Mouse (Mus musculus) forebrain, embryonic 13.5 days (tissue): ENCODE measurements around the gene Samd1. TPM values are rescaled to one million over a fixed set of nuclear protein-coding genes. Genes with fewer than 3 reads are reported as not detected.

Source experiments
- ATAC-seq: fragments of 200-750 bp; cut with Nextera tagmentation; 2 replicates; pipeline ENCODE4 v1.8.0; 2017
- H3K27ac ChIP-seq: fragments of 300-500 bp; sonication (generic); 2 replicates; pipeline ENCODE4 v1.5.1; 2015; ENCODE audit warnings: inconsistent platforms, mild to moderate bottlenecking, moderate library complexity
- H3K27me3 ChIP-seq: fragments of 300-500 bp; sonication (generic); 2 replicates; pipeline ENCODE4 v1.6.1; 2015; ENCODE audit warnings: mild to moderate bottlenecking, inconsistent platforms
- H3K36me3 ChIP-seq: fragments of 300-500 bp; sonication (generic); 2 replicates; pipeline ENCODE4 v1.6.1; 2015; ENCODE audit warnings: mild to moderate bottlenecking, inconsistent platforms; ENCODE audit not compliant: poor library complexity, severe bottlenecking
- H3K4me1 ChIP-seq: fragments of 300-500 bp; sonication (generic); 2 replicates; pipeline ENCODE4 v1.6.1; 2015; ENCODE audit warnings: inconsistent platforms
- H3K4me2 ChIP-seq: fragments of 300-500 bp; sonication (generic); 2 replicates; pipeline ENCODE4 v1.6.1; 2015; ENCODE audit warnings: inconsistent platforms, mild to moderate bottlenecking, moderate library complexity
- H3K4me3 ChIP-seq: fragments of 300-500 bp; sonication (generic); 2 replicates; pipeline ENCODE4 v1.5.1; 2015; ENCODE audit warnings: mild to moderate bottlenecking, inconsistent platforms
- H3K9ac ChIP-seq: fragments of 300-500 bp; sonication (generic); 2 replicates; pipeline ENCODE4 v1.6.1; 2015; ENCODE audit warnings: mild to moderate bottlenecking, inconsistent platforms
- H3K9me3 ChIP-seq: fragments of 300-500 bp; sonication (generic); replicated peaks from 2 replicates; pipeline ENCODE4 v1.6.1; 2016; ENCODE audit warnings: inconsistent platforms
- WGBS: fragments of 180-500 bp; shearing (Covaris S2); methylation state at CpG from one replicate; pipeline ENCODE4 v1.1.7; 2015; 5-methylcytosine and 5-hydroxymethylcytosine counted together
- polyA plus RNA-seq: library from polyadenylated mRNA; unstranded; fragments of >200 nt; fragmentation: Nextera tagmentation; extraction: Ambion mirVana; gene quantifications from 2 replicates; pipeline ENCODE4 v1.2.1, GENCODE M21; 2015

Samd1 gene
- polyA plus RNA-seq, 1 experiment from 2014 or later, result 9.5 TPM

DNA sequence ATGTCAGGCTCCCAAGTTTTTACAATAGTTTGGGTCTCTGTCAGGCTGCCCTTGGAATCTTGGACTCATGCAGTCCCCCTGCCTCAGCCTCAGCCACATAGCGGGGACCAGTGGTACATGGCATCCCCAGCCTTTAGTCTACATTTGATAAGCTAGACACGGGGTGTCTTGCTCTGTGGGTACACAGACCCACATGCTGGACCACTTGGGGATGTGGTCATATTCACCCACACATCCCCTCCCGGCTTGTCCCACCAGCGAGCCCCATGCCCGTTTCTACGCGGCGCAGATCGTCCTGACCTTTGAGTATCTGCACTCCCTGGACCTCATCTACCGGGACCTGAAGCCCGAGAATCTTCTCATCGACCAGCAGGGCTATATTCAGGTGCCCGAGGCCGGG, 7.3 kb upstream of the Samd1 start:
- Histone ChIP-seq H3K4me3 (no peak overlapping the region), H3K36me3 (peaks cover 91% of the 10 kb centered on the region), H3K9ac (no peak overlapping the region), H3K27ac (no peak overlapping the region), H3K27me3 (no peaks in the 10 kb centered on the region), H3K4me2 (no peak overlapping the region), H3K4me1 (no peaks in the 10 kb centered on the region), H3K9me3 (no peaks in the 10 kb centered on the region)
- WGBS, result 92% methylated on average over 14 of the region's 14 CpGs
- ATAC-seq, result no peak

DNA sequence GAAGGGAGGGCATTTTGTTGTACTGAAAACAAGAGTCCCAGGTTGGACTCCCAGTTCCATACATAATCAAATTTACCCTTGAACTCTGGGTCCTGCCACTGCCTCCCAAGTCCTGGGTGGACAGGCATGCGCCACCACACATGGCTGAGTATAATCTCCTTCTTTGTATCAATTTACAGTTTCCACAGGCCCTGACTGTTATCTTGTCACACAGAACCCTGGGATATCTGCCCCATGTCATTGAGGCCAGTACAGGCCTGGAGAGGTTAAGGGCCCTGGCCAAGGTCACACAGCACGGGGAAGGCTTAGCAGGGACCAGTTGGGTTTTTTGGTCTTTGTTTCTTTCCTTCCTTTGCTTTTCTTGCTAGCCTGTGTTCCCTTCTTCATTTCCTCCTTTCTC, 5.0 kb upstream of the Samd1 start:
- no peak for ATAC-seq
- H3K27ac ChIP-seq, result no peak overlapping the region
- no peaks in the 10 kb centered on the region for H3K9me3 ChIP-seq
- no peaks in the 10 kb centered on the region for H3K27me3 ChIP-seq
- H3K4me3 ChIP-seq, result no peak overlapping the region
- 89% methylated on average over 2 of the region's 2 CpGs for WGBS
- 0 out of 2 replicates have a peak, but pooled peaks cover 4% of the 10 kb centered on the region for H3K4me1 ChIP-seq
- no peak overlapping the region for H3K4me2 ChIP-seq
- peaks cover 70% of the 10 kb centered on the region for H3K36me3 ChIP-seq
- no peak overlapping the region for H3K9ac ChIP-seq

DNA sequence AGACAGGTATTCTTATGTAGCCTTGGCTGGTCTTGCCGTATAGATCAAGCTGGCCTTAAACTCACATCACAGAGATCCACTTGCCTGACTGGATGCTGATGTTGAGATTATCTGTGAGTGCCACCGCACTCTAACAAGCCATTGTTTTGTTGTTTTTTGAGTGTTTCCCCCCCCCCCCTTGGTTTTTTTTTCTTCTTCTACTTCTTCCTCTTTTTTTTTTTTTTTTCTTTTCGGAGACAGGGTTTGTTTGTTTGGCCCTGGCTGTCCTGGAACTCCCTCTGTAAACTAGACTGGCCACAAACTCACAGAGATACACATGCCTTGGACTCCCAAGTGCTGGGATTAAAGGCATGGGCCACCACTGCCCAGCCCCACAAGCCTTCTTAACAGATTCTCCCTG, 3.4 kb upstream of the Samd1 start:
- no peaks in the 10 kb centered on the region for H3K9me3 ChIP-seq
- peaks cover 8% of the 10 kb centered on the region for H3K4me1 ChIP-seq
- WGBS, result 91% methylated on average over 3 of the region's 3 CpGs
- H3K27ac ChIP-seq, result no peak overlapping the region
- no peak for ATAC-seq
- H3K9ac ChIP-seq, result no peak overlapping the region
- no peak overlapping the region for H3K4me3 ChIP-seq
- H3K36me3 ChIP-seq, result peaks cover 55% of the 10 kb centered on the region
- no peaks in the 10 kb centered on the region for H3K27me3 ChIP-seq
- no peak overlapping the region for H3K4me2 ChIP-seq

DNA sequence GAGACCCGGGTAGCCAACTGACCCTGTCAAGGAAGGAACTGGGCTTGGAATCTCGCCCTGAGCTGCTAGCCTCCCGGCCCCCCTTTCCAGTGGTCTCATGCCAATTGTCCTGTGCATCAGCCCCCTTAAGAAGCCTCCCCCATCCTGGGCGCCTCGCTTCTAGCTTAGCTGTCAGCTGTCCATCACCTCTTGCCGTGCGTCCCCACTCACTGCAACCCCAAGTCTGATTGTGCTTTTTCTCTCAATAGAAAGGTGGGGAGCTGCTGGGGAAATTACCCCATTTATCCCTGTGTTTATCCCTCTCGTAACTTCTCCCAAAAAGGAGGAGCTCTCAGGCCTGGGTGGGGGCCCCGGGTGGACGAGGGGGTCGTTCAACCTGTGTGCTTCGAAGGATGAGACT, 1.5 kb upstream of the Samd1 start:
- H3K4me3 ChIP-seq, result peak overlapping the region; percentile 76; the same call in 1 of the 2 replicates
- H3K4me2 ChIP-seq, result peak overlapping the region; percentile 84
- H3K4me1 ChIP-seq, result peaks cover 23% of the 10 kb centered on the region
- WGBS, result 9% methylated on average over 12 of the region's 12 CpGs
- H3K27ac ChIP-seq, result no peak overlapping the region
- H3K36me3 ChIP-seq, result peaks cover 50% of the 10 kb centered on the region
- H3K9ac ChIP-seq, result no peak overlapping the region
- H3K9me3 ChIP-seq, result no peaks in the 10 kb centered on the region
- H3K27me3 ChIP-seq, result peaks cover 13% of the 10 kb centered on the region
- 0 out of 2 replicates have a peak, but pooled peaks have one; percentile 9 for ATAC-seq

DNA sequence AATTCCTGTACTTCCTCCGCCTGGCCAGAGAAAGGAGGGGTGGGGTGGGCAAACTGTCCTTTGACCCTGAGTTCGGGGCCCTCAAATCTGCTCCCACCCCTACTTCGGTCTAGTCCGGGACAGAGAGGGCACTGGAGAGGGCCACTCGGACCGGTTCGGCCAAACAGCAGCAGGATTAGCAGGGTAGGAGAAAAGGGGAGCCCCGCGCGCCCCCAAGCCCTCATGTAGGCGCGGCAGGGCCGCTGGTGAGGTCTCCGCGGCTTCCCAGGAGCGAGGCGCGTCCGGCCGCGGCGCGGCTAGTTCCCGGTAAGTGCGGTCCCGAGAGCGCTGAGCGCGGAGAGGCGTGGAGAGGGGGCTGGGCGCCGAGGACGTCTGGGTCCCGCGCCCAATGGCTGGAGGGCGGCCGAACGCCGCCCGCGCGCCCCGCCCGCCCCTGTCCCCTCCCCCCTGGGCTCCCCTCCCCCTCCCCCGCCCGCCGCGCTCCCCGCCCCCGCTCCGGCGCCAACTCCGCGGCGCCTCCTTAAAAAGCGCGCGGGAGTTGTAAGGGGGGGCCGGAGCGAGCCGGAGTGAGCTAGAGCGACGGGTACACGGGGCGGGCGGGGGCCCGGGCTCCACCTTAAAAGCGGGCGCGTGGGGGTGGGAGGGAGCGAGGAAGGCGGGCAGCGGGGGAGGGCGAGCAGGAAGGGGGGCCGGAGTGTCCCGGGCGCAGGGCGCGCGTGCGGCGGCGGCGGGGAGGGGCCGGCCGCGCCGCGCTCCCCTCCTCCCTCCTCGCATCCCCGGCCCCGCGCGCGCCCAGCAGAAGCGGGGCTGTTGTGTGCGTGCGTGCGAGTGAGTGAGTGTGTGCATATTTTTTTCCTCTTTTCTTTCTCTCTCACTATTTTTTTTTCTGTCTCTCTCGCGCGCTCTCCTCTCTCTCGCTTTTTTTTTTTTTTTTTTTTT, 636 bp upstream of the Samd1 start:
- WGBS, result under 1% methylated on average over 66 of the region's 103 CpGs
- peak; percentile 73 for ATAC-seq
- peaks cover 31% of the 10 kb centered on the region for H3K4me1 ChIP-seq

DNA sequence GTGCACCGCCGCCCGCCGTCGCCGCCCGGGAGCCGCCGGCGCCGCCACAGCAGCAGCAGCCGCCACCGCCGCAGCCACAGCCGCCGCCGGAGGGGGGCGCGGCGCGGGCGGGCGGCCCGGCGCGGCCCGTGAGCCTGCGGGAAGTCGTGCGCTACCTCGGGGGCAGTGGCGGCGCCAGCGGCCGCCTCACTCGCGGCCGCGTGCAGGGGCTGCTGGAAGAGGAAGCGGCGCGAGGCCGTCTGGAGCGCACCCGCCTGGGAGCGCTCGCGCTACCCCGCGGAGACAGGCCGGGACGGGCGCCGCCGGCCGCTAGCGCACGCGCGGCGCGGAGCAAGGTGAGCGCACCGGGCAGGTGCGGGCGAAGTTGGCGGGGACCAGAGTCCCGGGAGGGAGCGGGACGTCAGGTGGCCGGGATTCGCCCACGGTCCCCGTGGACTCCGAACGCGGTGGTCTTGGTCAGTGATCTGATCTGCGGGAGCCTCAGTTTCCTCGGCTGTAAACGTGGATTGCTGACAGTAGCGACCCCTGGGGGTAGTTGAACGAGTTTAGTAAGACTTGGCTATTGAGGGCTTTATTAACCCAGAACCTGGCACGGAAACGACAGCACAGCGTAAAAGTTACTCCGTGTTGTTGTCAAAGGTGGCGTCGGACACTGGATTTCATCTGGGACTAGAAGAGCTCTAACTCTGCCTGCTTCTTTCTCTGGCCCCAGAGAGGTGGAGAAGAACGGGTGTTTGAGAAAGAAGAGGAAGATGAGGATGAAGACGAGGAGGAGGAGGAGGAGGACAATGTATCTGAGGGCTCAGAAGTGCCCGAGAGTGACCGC, 972 bp downstream of the Samd1 start:
- peaks cover 31% of the 10 kb centered on the region for H3K4me1 ChIP-seq
- no peaks in the 10 kb centered on the region for H3K9me3 ChIP-seq
- peaks cover 32% of the 10 kb centered on the region for H3K27me3 ChIP-seq
- peak overlapping the region; percentile 78 for H3K9ac ChIP-seq
- ATAC-seq, result peak; percentile 22
- under 1% methylated on average over 70 of the region's 92 CpGs for WGBS
- peak overlapping the region; percentile 76 for H3K4me3 ChIP-seq
- H3K36me3 ChIP-seq, result peaks cover 49% of the 10 kb centered on the region
- H3K4me2 ChIP-seq, result peak overlapping the region; percentile 84
- peak overlapping the region; percentile 89 for H3K27ac ChIP-seq

More for the DNA sequence above, 636 bp upstream of the Samd1 start:
- peak overlapping the region; percentile 95 for H3K27ac ChIP-seq
- H3K9me3 ChIP-seq, result no peaks in the 10 kb centered on the region
- peak overlapping the region; percentile 87 for H3K9ac ChIP-seq
- H3K4me2 ChIP-seq, result peak overlapping the region; percentile 84
- peaks cover 48% of the 10 kb centered on the region for H3K36me3 ChIP-seq
- peak overlapping the region; percentile 76 for H3K4me3 ChIP-seq
- H3K27me3 ChIP-seq, result peaks cover 22% of the 10 kb centered on the region

DNA sequence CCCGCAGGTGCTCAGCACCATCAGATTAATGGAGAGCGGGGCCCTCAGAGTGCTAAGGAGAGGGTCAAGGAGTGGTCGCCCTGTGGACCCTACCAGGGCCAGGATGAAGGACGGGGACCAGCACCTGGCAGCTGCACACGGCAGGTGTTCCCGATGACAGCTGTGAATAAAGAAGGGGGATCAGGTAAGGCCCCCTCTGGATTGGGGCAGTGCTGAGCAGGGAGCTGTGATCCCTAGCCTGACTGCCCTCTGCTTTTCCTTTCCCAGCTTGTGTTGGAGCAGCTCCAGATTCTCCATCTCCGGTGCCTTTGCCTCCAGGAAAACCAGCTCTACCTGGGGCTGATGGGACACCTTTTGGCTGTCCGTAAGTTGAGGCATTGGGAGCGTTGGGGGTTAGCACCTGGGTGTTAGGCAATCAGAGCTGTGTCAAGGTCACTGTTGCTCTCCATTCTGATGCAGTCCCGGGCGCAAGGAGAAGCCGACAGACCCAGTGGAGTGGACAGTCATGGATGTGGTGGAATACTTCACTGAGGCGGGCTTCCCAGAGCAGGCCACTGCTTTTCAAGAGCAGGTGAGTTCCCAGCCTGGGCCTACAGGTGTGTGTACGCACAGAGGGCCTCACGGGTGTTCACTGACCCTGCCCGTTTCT, 1.7 kb downstream of the Samd1 start:
- 66% methylated on average over 16 of the region's 16 CpGs for WGBS
- Histone ChIP-seq H3K9ac (peak overlapping the region; percentile 78), H3K4me2 (peak overlapping the region; percentile 84), H3K4me1 (peaks cover 37% of the 10 kb centered on the region), H3K4me3 (peak overlapping the region; percentile 76), H3K27ac (no peak overlapping the region; the same call in 1 of the 2 replicates), H3K9me3 (no peaks in the 10 kb centered on the region), H3K27me3 (peaks cover 32% of the 10 kb centered on the region), H3K36me3 (peaks cover 42% of the 10 kb centered on the region)
- ATAC-seq, result no peak

DNA sequence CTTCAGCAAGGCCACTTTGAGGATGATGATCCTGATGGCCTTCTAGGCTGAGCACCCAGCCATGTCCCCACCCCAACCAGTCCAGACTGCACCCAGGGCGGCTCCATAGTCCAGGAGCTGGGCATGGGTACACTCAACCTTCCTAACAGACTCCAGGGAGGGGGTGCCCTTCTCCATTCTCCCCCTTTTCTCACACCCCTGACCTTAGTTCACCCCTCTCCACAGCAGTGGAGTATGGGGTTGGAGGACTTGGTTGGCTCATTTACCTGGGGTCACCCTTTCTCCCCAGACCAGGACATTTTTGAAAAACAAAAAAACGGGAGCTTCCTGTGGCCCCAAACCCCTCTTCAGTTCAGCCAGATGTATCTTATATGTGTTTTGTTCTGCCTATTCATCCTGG, 2.4 kb downstream of the Samd1 start:
- Histone ChIP-seq H3K4me2 (no peak overlapping the region), H3K9me3 (no peaks in the 10 kb centered on the region), H3K9ac (peak overlapping the region; percentile 78; the same call in 1 of the 2 replicates), H3K36me3 (peaks cover 35% of the 10 kb centered on the region), H3K4me1 (peaks cover 40% of the 10 kb centered on the region), H3K27me3 (peaks cover 32% of the 10 kb centered on the region), H3K27ac (no peak overlapping the region), H3K4me3 (no peak overlapping the region; the same call in 1 of the 2 replicates)
- 86% methylated on average over 2 of the region's 2 CpGs for WGBS
- no peak for ATAC-seq

DNA sequence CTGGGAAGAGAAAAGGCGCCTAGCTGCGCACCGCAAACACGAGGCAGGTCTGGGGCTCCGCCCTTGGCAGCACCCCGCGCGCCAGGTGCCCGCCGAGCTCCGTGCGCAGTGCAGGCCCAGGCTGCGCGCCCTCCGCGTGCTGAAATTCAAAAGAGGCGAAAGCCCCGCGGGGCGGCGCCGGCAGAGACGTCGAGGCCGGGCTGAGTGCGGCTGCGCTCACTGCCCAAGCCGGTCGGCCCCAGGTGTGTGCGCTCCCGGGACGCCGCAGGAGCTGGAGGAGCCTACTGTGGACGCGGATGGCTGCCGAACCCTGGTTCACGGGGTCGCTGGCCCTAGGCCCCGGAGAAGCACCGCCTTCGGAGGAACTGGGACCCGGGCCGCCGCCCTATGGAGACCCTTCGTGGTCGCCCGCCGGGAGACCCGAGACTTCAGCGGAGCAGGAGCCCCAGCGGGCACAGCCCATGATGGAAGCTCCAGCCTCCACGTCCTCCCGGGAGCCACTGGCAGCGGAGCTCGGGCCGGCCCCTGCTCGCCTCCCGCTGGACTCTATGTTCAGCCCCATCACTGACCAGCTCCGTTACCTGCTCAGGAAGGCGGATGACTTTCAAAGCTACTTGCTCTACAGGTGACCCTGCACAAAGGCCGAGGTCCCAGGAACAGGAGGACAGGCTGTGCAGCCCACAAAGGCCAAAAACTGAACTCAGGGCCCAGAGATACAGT, 4.0 kb downstream of the Samd1 start, which contains the start of gene 1700067K01Rik:
1700067K01Rik (plus strand) TSS at position 222 of the 720 bp plus-strand sequence.
- ATAC-seq, result no peak
- no peaks in the 10 kb centered on the region for H3K9me3 ChIP-seq
- WGBS, result 15% methylated on average over 61 of the region's 61 CpGs
- no peak within 1 kb of the TSS for H3K27ac ChIP-seq
- H3K9ac ChIP-seq, result peak within 1 kb of the TSS; percentile 43; the same call in 1 of the 2 replicates
- H3K4me1 ChIP-seq, result peaks cover 42% of the 10 kb centered on the region
- H3K4me3 ChIP-seq, result peak within 1 kb of the TSS; percentile 10; the same call in 1 of the 2 replicates
- peaks cover 33% of the 10 kb centered on the region for H3K36me3 ChIP-seq
- H3K4me2 ChIP-seq, result peak within 1 kb of the TSS; percentile 43
- H3K27me3 ChIP-seq, result peaks cover 32% of the 10 kb centered on the region

DNA sequence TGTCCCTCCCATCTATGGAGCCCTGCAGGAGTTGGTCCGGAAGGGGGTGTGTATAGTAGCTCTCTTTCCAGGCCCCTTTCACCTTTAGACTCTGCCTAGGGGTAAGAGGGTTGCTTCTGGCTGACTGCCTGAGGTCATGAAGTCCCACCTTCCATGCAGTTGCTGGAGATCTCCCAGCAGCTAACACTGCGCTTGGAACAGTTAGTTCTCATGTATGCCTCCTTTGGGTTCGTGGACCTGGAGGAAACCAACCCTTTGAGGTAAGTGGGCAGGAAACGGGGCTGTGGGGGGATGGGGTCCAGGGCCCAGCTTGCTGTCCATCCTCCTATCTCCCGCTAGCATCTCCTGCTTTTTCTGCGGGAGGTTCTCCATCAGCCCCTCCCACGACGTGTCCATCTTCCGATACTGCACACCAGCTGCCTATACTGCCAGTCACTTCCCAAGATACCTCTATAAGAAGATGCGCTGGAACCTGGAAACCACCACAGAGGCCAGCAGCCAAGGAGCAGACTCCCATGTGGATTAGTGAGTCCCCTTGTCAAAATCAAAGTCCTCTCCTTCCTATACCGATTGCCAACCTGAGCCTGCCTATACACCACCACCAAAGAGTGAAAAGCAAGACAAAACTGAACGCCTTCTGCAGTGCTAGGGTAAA, 5.6 kb downstream of the Samd1 start:
- Histone ChIP-seq H3K27ac (no peak overlapping the region), H3K4me1 (peaks cover 39% of the 10 kb centered on the region), H3K27me3 (peaks cover 32% of the 10 kb centered on the region), H3K9ac (no peak overlapping the region), H3K4me2 (0 out of 2 replicates have a peak overlapping the region, but pooled peaks have one; percentile 21), H3K36me3 (peaks cover 33% of the 10 kb centered on the region), H3K4me3 (no peak overlapping the region), H3K9me3 (no peaks in the 10 kb centered on the region)
- 58% methylated on average over 12 of the region's 12 CpGs for WGBS
- ATAC-seq, result no peak
